In the genomic region with DNA sequence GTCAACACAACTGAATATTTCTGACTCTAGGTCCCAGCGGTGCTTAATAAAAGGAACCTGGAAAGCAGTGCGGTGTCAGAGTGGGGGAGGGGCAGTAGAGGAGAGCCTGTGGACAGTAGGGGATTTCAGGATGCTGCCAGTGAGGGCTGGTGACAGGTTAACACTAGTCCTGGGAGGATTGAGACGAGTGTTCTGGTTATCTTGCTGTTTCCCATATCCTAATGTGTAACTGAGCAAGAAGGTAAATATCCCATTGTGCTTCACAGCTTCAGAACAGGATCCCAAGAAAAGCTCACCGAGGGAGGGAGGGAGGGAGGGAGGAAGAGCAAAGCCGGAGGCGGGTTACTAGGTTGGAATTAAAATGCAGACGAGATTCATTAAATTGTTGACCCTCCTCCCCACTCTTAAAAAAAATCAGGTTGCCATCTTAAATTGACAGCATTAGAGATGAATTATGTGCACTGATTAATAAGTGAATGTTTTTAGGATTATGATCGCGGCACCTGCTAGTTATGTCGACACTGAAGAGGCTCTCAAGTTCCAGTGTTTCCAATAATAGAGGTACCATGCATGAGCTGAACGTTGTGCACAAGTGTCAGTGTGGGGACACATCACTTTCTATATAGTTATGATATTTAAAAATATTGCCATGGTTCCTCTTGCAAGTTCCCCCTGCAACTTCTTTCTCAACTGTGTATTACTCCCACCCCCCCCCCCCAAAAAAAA, we compare ENCODE assay signal across 11 mouse cellular contexts.
DNase-seq lines count a peak whose midpoint lies in the region; ATAC-seq and TF ChIP-seq lines count a peak whose summit lies in the region.
"Had no signal": no experiment of that assay in that cellular context is flagged by ENCODE, and none has a peak within 500 bp of the region (broad histone marks: within the 10 kb centered on the region; RNA-seq: fewer than 3 reads in every experiment).

No protein-coding gene starts in this region.

- H3K9ac ChIP-seq in lung, embryonic 14.5 days: no peak overlapping the region
- 0 out of 2 replicates have a peak overlapping the region, but pooled peaks have one; percentile 27 for H3K9ac ChIP-seq in hindbrain, embryonic 15.5 days
- H3K9ac ChIP-seq: liver, embryonic 15.5 days had no signal

- no peaks in the 10 kb centered on the region for H3K36me3 ChIP-seq in lung, embryonic 14.5 days (ENCODE audit: insufficient read depth)
- no peaks in the 10 kb centered on the region for H3K36me3 ChIP-seq in hindbrain, embryonic 15.5 days
- H3K36me3 ChIP-seq: liver, embryonic 15.5 days had no signal

- peak; percentile 70 to 78 for DNase-seq in cerebellum, postnatal 10 days
- DNase-seq in cerebellum, adult 11-12 months: no peak
- no peak for DNase-seq in lung, embryonic 14.5 days
- DNase-seq in lung, postnatal 10 days: no peak
- DNase-seq in retina, postnatal 1 day: peak; percentile 54
- no peak for DNase-seq in adrenal gland, adult 2 months
- DNase-seq: layer of hippocampus, adult 9-11 months had no signal

- no peaks in the 10 kb centered on the region for H3K4me1 ChIP-seq in lung, embryonic 14.5 days (ENCODE audit: insufficient read depth)
- H3K4me1 ChIP-seq in hindbrain, embryonic 15.5 days (replicated peaks): peaks cover 12% of the 10 kb centered on the region
- H3K4me1 ChIP-seq: liver, embryonic 15.5 days had no signal

- ATAC-seq in lung, embryonic 14.5 days (ENCODE audit: insufficient read depth): no peak; the same call in 1 of the 2 replicates
- ATAC-seq in hindbrain, embryonic 15.5 days (ENCODE audit: low FRiP score, low read depth): peak; percentile 83
- ATAC-seq in erythroid progenitor cell, adult 5-6 weeks (replicated peaks; ENCODE audit: low FRiP score, poor library complexity, severe bottlenecking): no peak

- no peak for TF ChIP-seq CTCF in lung, embryonic 14.5 days (IDR thresholded peaks at IDR 0.05; ENCODE audit: low read depth)

- no peaks in the 10 kb centered on the region for H3K9me3 ChIP-seq in lung, embryonic 14.5 days (ENCODE audit: low read depth, low read length)
- H3K9me3 ChIP-seq in hindbrain, embryonic 15.5 days: no peaks in the 10 kb centered on the region
- H3K9me3 ChIP-seq: liver, embryonic 15.5 days had no signal

- H3K4me3 ChIP-seq in lung, embryonic 14.5 days (ENCODE audit: low read depth, low read length): no peak overlapping the region
- H3K4me3 ChIP-seq in hindbrain, embryonic 15.5 days: peak overlapping the region; percentile 28
- H3K4me3 ChIP-seq: liver, embryonic 15.5 days; myocyte had no signal

- no peak overlapping the region for H3K27ac ChIP-seq in lung, embryonic 14.5 days (ENCODE audit: low read depth)
- peak overlapping the region; percentile 62; the same call in 1 of the 2 replicates for H3K27ac ChIP-seq in hindbrain, embryonic 15.5 days (replicated peaks)
- H3K27ac ChIP-seq: liver, embryonic 15.5 days had no signal

- H3K27me3 ChIP-seq in lung, embryonic 14.5 days (ENCODE audit: insufficient read depth, low read length): no peaks in the 10 kb centered on the region
- no peaks in the 10 kb centered on the region for H3K27me3 ChIP-seq in hindbrain, embryonic 15.5 days
- H3K27me3 ChIP-seq: liver, embryonic 15.5 days had no signal

- H3K4me2 ChIP-seq in lung, embryonic 14.5 days: 0 out of 2 replicates have a peak overlapping the region, but pooled peaks have one; percentile 3
- peak overlapping the region; percentile 51 for H3K4me2 ChIP-seq in hindbrain, embryonic 15.5 days
- H3K4me2 ChIP-seq: liver, embryonic 15.5 days had no signal

- WGBS in lung, embryonic 14.5 days: 33% methylated on average over 11 of the region's 11 CpGs
- WGBS in hindbrain, embryonic 15.5 days: 14% methylated on average over 11 of the region's 11 CpGs

Comparison
In these comparisons a context has a peak if more than half of its experiments do, and no peak if none do; other contexts are left out.
1. DNase-seq: peak in cerebellum, postnatal 10 days (2 of 2) and retina, postnatal 1 day (single experiment); none in cerebellum, adult 11-12 months (single experiment), lung, embryonic 14.5 days (single experiment), lung, postnatal 10 days (single experiment) and adrenal gland, adult 2 months (single experiment).